Mouse (Mus musculus) hindbrain, embryonic 13.5 days (tissue): ENCODE measurements at regions not wholly inside any gene's neighbourhood (a gene's known extent, or its start where the extent isn't known, plus 50 kb on each side); places are given as distances from the start of the nearest gene placed in this dataset.
A peak's percentile ranks its signal among the peaks of the same experiment; 100 is the strongest.
"Not testable (repeated sequence)": the region's sequence is repeated elsewhere in the genome, so short reads cannot be mapped to it uniquely, and the experiment has no call there.

Source experiments
- ATAC-seq: fragments of 200-750 bp; cut with Nextera tagmentation; 2 replicates; pipeline ENCODE4 v1.8.0; 2017; ENCODE audit warnings: moderate TSS enrichment; ENCODE audit not compliant: low FRiP score
- H3K27ac ChIP-seq: fragments of 300-500 bp; sonication (generic); 2 replicates; pipeline ENCODE4 v1.5.1; 2015; ENCODE audit warnings: inconsistent platforms, mild to moderate bottlenecking, moderate library complexity
- H3K27me3 ChIP-seq: fragments of 300-500 bp; sonication (generic); 2 replicates; pipeline ENCODE4 v1.6.1; 2015; ENCODE audit warnings: mild to moderate bottlenecking, inconsistent platforms
- H3K36me3 ChIP-seq: fragments of 300-500 bp; sonication (generic); 2 replicates; pipeline ENCODE4 v1.6.1; 2015; ENCODE audit warnings: mild to moderate bottlenecking, inconsistent platforms
- H3K4me1 ChIP-seq: fragments of 300-500 bp; sonication (generic); replicated peaks from 2 replicates; pipeline ENCODE4 v1.6.1; 2015; ENCODE audit warnings: inconsistent platforms
- H3K4me2 ChIP-seq: fragments of 300-500 bp; sonication (generic); 2 replicates; pipeline ENCODE4 v1.6.1; 2015; ENCODE audit warnings: inconsistent platforms, mild to moderate bottlenecking, moderate library complexity
- H3K4me3 ChIP-seq: fragments of 300-500 bp; sonication (generic); 2 replicates; pipeline ENCODE4 v1.5.1; 2015; ENCODE audit warnings: mild to moderate bottlenecking, inconsistent platforms
- H3K9ac ChIP-seq: fragments of 300-500 bp; sonication (generic); 2 replicates; pipeline ENCODE4 v1.6.1; 2015; ENCODE audit warnings: mild to moderate bottlenecking, inconsistent platforms
- H3K9me3 ChIP-seq: fragments of 300-500 bp; sonication (generic); 2 replicates; pipeline ENCODE4 v1.6.1; 2016; ENCODE audit warnings: inconsistent platforms
- WGBS: fragments of 180-500 bp; shearing (Covaris S2); methylation state at CpG from one replicate; pipeline ENCODE4 v1.1.7; 2015; 5-methylcytosine and 5-hydroxymethylcytosine counted together

GRCm38 (mm10) chr10:11515144-11515543, 171.9 kb downstream of the Epm2a start:
- Histone ChIP-seq H3K9ac (no peak overlapping the region), H3K27ac (no peak overlapping the region), H3K4me3 (no peak overlapping the region), H3K36me3 (no peaks in the 10 kb centered on the region), H3K4me2 (no peak overlapping the region), H3K4me1 (no peaks in the 10 kb centered on the region), H3K9me3 (no peaks in the 10 kb centered on the region), H3K27me3 (no peaks in the 10 kb centered on the region)
- WGBS: 47% methylated on average over 7 of the region's 7 CpGs
- ATAC-seq: peak; percentile 32; the same call in 1 of the 2 replicates

- 45% methylated on average over 2 of the region's 2 CpGs for WGBS
These were observed 173.9 kb downstream of the Epm2a start for GRCm38 (mm10) chr10:11517122-11517521.

GRCm38 (mm10) chr10:11531343-11531742, 188.1 kb downstream of the Epm2a start:
- Histone ChIP-seq H3K9ac (no peak overlapping the region), H3K4me3 (no peak overlapping the region), H3K4me1 (no peaks in the 10 kb centered on the region), H3K4me2 (no peak overlapping the region), H3K9me3 (no peaks in the 10 kb centered on the region), H3K36me3 (no peaks in the 10 kb centered on the region), H3K27me3 (no peaks in the 10 kb centered on the region), H3K27ac (no peak overlapping the region)
- 82% methylated on average over 1 of the region's 1 CpGs for WGBS
- ATAC-seq: no peak

More at GRCm38 (mm10) chr10:11517122-11517521, 173.9 kb downstream of the Epm2a start:
- H3K36me3 ChIP-seq: no peaks in the 10 kb centered on the region
- no peak overlapping the region for H3K4me3 ChIP-seq
- H3K4me1 ChIP-seq: no peaks in the 10 kb centered on the region
- no peak overlapping the region for H3K9ac ChIP-seq
- no peak overlapping the region for H3K27ac ChIP-seq
- H3K27me3 ChIP-seq: no peaks in the 10 kb centered on the region
- H3K9me3 ChIP-seq: no peaks in the 10 kb centered on the region
- ATAC-seq: no peak
- H3K4me2 ChIP-seq: no peak overlapping the region

- ATAC-seq, H3K4me1 ChIP-seq, H3K4me3 ChIP-seq, H3K9ac ChIP-seq, H3K9me3 ChIP-seq, H3K27me3 ChIP-seq, H3K36me3 ChIP-seq, H3K4me2 ChIP-seq, H3K27ac ChIP-seq: not testable (repeated sequence)
- 88% methylated on average over 15 of the region's 15 CpGs for WGBS
These were observed 212.2 kb downstream of the Epm2a start for GRCm38 (mm10) chr10:11555376-11555775.

- 81% methylated on average over 4 of the region's 4 CpGs for WGBS
- Histone ChIP-seq H3K36me3 (no peaks in the 10 kb centered on the region), H3K4me2 (no peak overlapping the region), H3K4me1 (no peaks in the 10 kb centered on the region), H3K9ac (no peak overlapping the region), H3K4me3 (no peak overlapping the region), H3K27ac (no peak overlapping the region), H3K27me3 (no peaks in the 10 kb centered on the region), H3K9me3 (no peaks in the 10 kb centered on the region)
- ATAC-seq: no peak
These were observed 227.4 kb downstream of the Epm2a start for GRCm38 (mm10) chr10:11570523-11571055.

- WGBS: 100% methylated on average over 1 of the region's 1 CpGs
- Histone ChIP-seq H3K27me3 (no peaks in the 10 kb centered on the region), H3K36me3 (no peaks in the 10 kb centered on the region), H3K4me2 (no peak overlapping the region), H3K27ac (no peak overlapping the region), H3K4me3 (no peak overlapping the region), H3K9me3 (no peaks in the 10 kb centered on the region), H3K4me1 (no peaks in the 10 kb centered on the region), H3K9ac (no peak overlapping the region)
- ATAC-seq: no peak
These were observed 265.2 kb downstream of the Epm2a start for GRCm38 (mm10) chr10:11608451-11608850.

GRCm38 (mm10) chr10:11609092-11609491, 265.9 kb downstream of the Epm2a start:
- H3K27ac ChIP-seq, H3K27me3 ChIP-seq, H3K9ac ChIP-seq, ATAC-seq, H3K4me3 ChIP-seq, H3K4me2 ChIP-seq, H3K4me1 ChIP-seq, H3K9me3 ChIP-seq, H3K36me3 ChIP-seq: not testable (repeated sequence)
- 94% methylated on average over 20 of the region's 20 CpGs for WGBS

GRCm38 (mm10) chr10:11648151-11648550, 304.9 kb downstream of the Epm2a start:
- ATAC-seq: no peak
- no peaks in the 10 kb centered on the region for H3K4me1 ChIP-seq
- no peaks in the 10 kb centered on the region for H3K36me3 ChIP-seq
- no peaks in the 10 kb centered on the region for H3K27me3 ChIP-seq
- H3K4me2 ChIP-seq: no peak overlapping the region
- no peaks in the 10 kb centered on the region for H3K9me3 ChIP-seq
- H3K9ac ChIP-seq: no peak overlapping the region
- H3K4me3 ChIP-seq: no peak overlapping the region
- H3K27ac ChIP-seq: no peak overlapping the region
- 93% methylated on average over 1 of the region's 1 CpGs for WGBS

- no peak overlapping the region for H3K9ac ChIP-seq
- H3K9me3 ChIP-seq: no peaks in the 10 kb centered on the region
- H3K4me2 ChIP-seq: no peak overlapping the region
- H3K4me1 ChIP-seq: no peaks in the 10 kb centered on the region
- WGBS: 56% methylated on average over 1 of the region's 1 CpGs
- H3K4me3 ChIP-seq: no peak overlapping the region
- H3K36me3 ChIP-seq: no peaks in the 10 kb centered on the region
- no peaks in the 10 kb centered on the region for H3K27me3 ChIP-seq
- no peak overlapping the region for H3K27ac ChIP-seq
- ATAC-seq: no peak
These were observed 317.0 kb downstream of the Epm2a start for GRCm38 (mm10) chr10:11660056-11660770.

- Histone ChIP-seq H3K27ac (no peak overlapping the region), H3K9ac (no peak overlapping the region), H3K4me2 (no peak overlapping the region), H3K4me1 (no peaks in the 10 kb centered on the region), H3K9me3 (no peaks in the 10 kb centered on the region), H3K27me3 (no peaks in the 10 kb centered on the region), H3K4me3 (no peak overlapping the region), H3K36me3 (no peaks in the 10 kb centered on the region)
- 0 out of 2 replicates have a peak, but pooled peaks have one; percentile 24 for ATAC-seq
- 61% methylated on average over 5 of the region's 5 CpGs for WGBS
These were observed 318.6 kb downstream of the Epm2a start for GRCm38 (mm10) chr10:11661660-11662250.

GRCm38 (mm10) chr10:11709742-11710141, 366.5 kb downstream of the Epm2a start:
- no peak overlapping the region for H3K9ac ChIP-seq
- no peaks in the 10 kb centered on the region for H3K4me1 ChIP-seq
- no peak overlapping the region for H3K27ac ChIP-seq
- ATAC-seq: no peak
- no peaks in the 10 kb centered on the region for H3K9me3 ChIP-seq
- no peak overlapping the region for H3K4me2 ChIP-seq
- 64% methylated on average over 2 of the region's 2 CpGs for WGBS
- H3K4me3 ChIP-seq: no peak overlapping the region
- no peaks in the 10 kb centered on the region for H3K36me3 ChIP-seq
- H3K27me3 ChIP-seq: no peaks in the 10 kb centered on the region

GRCm38 (mm10) chr10:11724775-11725174, 381.6 kb downstream of the Epm2a start:
- no peaks in the 10 kb centered on the region for H3K27me3 ChIP-seq
- no peaks in the 10 kb centered on the region for H3K4me1 ChIP-seq
- H3K4me3 ChIP-seq: no peak overlapping the region
- no peak overlapping the region for H3K9ac ChIP-seq
- H3K9me3 ChIP-seq: no peaks in the 10 kb centered on the region
- H3K36me3 ChIP-seq: no peaks in the 10 kb centered on the region
- H3K27ac ChIP-seq: no peak overlapping the region
- H3K4me2 ChIP-seq: no peak overlapping the region
- no peak for ATAC-seq
- WGBS: 84% methylated on average over 7 of the region's 7 CpGs

GRCm38 (mm10) chr10:11729536-11729935, 386.3 kb downstream of the Epm2a start:
- 86% methylated on average over 2 of the region's 2 CpGs for WGBS
- Histone ChIP-seq H3K9ac (no peak overlapping the region), H3K4me2 (no peak overlapping the region), H3K9me3 (no peaks in the 10 kb centered on the region), H3K36me3 (no peaks in the 10 kb centered on the region), H3K27ac (no peak overlapping the region), H3K4me3 (no peak overlapping the region), H3K27me3 (no peaks in the 10 kb centered on the region), H3K4me1 (no peaks in the 10 kb centered on the region)
- no peak for ATAC-seq
